Mouse (Mus musculus): ENCODE results near the gene Mgat3.

- no peak for TF ChIP-seq GATA1 (IDR thresholded peaks at IDR 0.05; ENCODE audit: borderline replicate concordance, low read length)
- TF ChIP-seq FLI1 (IDR thresholded peaks at IDR 0.05; ENCODE audit: low read length) = no peak
Observed at GRCm38 (mm10) chr15:80160223-80160622, 13.3 kb upstream of the Mgat3 start.

Data from megakaryocyte, embryonic 14.5 days (primary cell).